34 mouse cellular contexts compared by ENCODE assay signal in the genomic region with DNA sequence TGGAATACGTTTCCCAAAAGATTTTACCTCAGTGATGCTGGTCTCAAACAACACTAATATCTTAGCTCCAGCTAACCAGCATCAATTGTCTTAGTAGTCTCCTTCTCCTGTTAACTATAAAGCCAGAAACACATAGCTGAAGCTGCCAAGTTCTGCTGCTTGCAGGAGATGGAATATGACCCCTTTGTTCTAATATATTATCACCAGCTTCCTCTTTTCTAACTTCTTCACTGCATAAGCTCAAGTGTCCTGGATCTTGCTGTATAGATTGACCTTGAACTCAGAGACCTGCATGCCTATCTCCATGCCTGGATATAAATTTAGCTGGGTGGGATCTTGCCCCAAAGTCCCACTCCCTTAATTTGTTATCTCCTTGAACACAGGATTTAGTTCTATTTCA.
"Had no signal": no experiment of that assay in that cellular context is flagged by ENCODE, and none has a peak within 500 bp of the region (broad histone marks: within the 10 kb centered on the region; RNA-seq: fewer than 3 reads in every experiment).

No protein-coding gene starts in this region.

- H3K27ac ChIP-seq: heart, embryonic 13.5 days; heart, embryonic 15.5 days; hindbrain, embryonic 10.5 days; hindbrain, embryonic 12.5 days; hindbrain, embryonic 13.5 days; hindbrain, embryonic 14.5 days; hindbrain, embryonic 15.5 days; hindbrain, postnatal 0 days; intestine, embryonic 15.5 days; kidney, embryonic 15.5 days; kidney, postnatal 0 days; layer of hippocampus, adult 2 months; left cerebral cortex, adult 2 months had no signal

- H3K9me3 ChIP-seq: heart, embryonic 12.5 days; heart, embryonic 13.5 days; heart, embryonic 15.5 days; hindbrain, embryonic 10.5 days; hindbrain, embryonic 12.5 days; hindbrain, embryonic 13.5 days; hindbrain, embryonic 15.5 days; intestine, embryonic 15.5 days; kidney, embryonic 15.5 days had no signal

- H3K4me1 ChIP-seq: heart, embryonic 12.5 days; heart, embryonic 13.5 days; heart, embryonic 15.5 days; hindbrain, embryonic 10.5 days; hindbrain, embryonic 12.5 days; hindbrain, embryonic 13.5 days; hindbrain, embryonic 15.5 days; intestine, embryonic 15.5 days; kidney, embryonic 15.5 days had no signal

- DNase-seq: heart, postnatal 10 days; heart, postnatal 14 days; heart, postnatal 36 days; heart, postnatal 4 days; kidney, adult 11 months; kidney, adult 18-20 months; kidney, adult 2 months; kidney, adult 8-10 months; kidney, adult 9 months; kidney, postnatal 10 days; kidney, postnatal 14 days; kidney, postnatal 25 days; kidney, postnatal 36 days; layer of hippocampus, adult 9-11 months; layer of hippocampus, postnatal 36 days had no signal

- H3K4me2 ChIP-seq: heart, embryonic 11.5 days; heart, embryonic 12.5 days; heart, embryonic 13.5 days; heart, embryonic 15.5 days; hindbrain, embryonic 12.5 days; hindbrain, embryonic 13.5 days; hindbrain, embryonic 14.5 days; hindbrain, embryonic 15.5 days; intestine, embryonic 15.5 days; kidney, embryonic 15.5 days had no signal

- H3K4me3 ChIP-seq: heart, embryonic 12.5 days; heart, embryonic 13.5 days; heart, embryonic 15.5 days; hindbrain, embryonic 10.5 days; hindbrain, embryonic 12.5 days; hindbrain, embryonic 13.5 days; hindbrain, embryonic 15.5 days; intestine, embryonic 15.5 days; kidney, embryonic 15.5 days; layer of hippocampus, adult 2 months; left cerebral cortex, adult 2 months had no signal

- H3K27me3 ChIP-seq: heart, embryonic 12.5 days; heart, embryonic 13.5 days; heart, embryonic 15.5 days; hindbrain, embryonic 12.5 days; hindbrain, embryonic 13.5 days; hindbrain, embryonic 15.5 days; intestine, embryonic 15.5 days; kidney, embryonic 15.5 days had no signal

- H3K36me3 ChIP-seq: heart, embryonic 12.5 days; heart, embryonic 13.5 days; heart, embryonic 15.5 days; hindbrain, embryonic 10.5 days; hindbrain, embryonic 12.5 days; hindbrain, embryonic 13.5 days; hindbrain, embryonic 15.5 days; intestine, embryonic 15.5 days; kidney, embryonic 15.5 days had no signal

- ATAC-seq: hindbrain, embryonic 16.5 days; hindbrain, postnatal 0 days; inflammation-experienced regulatory T-cells, adult 6 months; intestine, embryonic 15.5 days; intestine, embryonic 16.5 days; intestine, postnatal 0 days had no signal

- H3K9ac ChIP-seq: heart, embryonic 12.5 days; heart, embryonic 13.5 days; heart, embryonic 15.5 days; hindbrain, embryonic 12.5 days; hindbrain, embryonic 13.5 days; hindbrain, embryonic 14.5 days; hindbrain, embryonic 15.5 days; intestine, embryonic 15.5 days; kidney, embryonic 15.5 days had no signal
